Mouse (Mus musculus): ENCODE results near the gene Slc35f6.

The Slc35f6 gene

GRCm38 (mm10) chr5:30621844-30622176, 25.9 kb upstream of the Slc35f6 start:
- no peak for DNase-seq

- DNase-seq, result peak; percentile 61
Observed at GRCm38 (mm10) chr5:30622177-30622840, 25.4 kb upstream of the Slc35f6 start.

- peak; percentile 59 for DNase-seq
Observed at GRCm38 (mm10) chr5:30622841-30623185, 24.9 kb upstream of the Slc35f6 start.

- DNase-seq, result no peak
Observed at GRCm38 (mm10) chr5:30623380-30623779, 24.4 kb upstream of the Slc35f6 start.

- DNase-seq, result no peak
Observed at GRCm38 (mm10) chr5:30624311-30624710, 23.4 kb upstream of the Slc35f6 start.

GRCm38 (mm10) chr5:30624908-30625307, 22.8 kb upstream of the Slc35f6 start:
- no peak for DNase-seq

GRCm38 (mm10) chr5:30625379-30625778, 22.4 kb upstream of the Slc35f6 start:
- DNase-seq, result no peak

- no peak for DNase-seq
Observed at GRCm38 (mm10) chr5:30626331-30627105, 21.2 kb upstream of the Slc35f6 start.

- no peak for DNase-seq
Observed at GRCm38 (mm10) chr5:30628511-30628910, 19.2 kb upstream of the Slc35f6 start.

GRCm38 (mm10) chr5:30630401-30630800, 17.3 kb upstream of the Slc35f6 start:
- no peak for DNase-seq

GRCm38 (mm10) chr5:30632134-30632533, 15.6 kb upstream of the Slc35f6 start:
- no peak for DNase-seq

- DNase-seq, result no peak
Observed at GRCm38 (mm10) chr5:30636994-30637393, 10.7 kb upstream of the Slc35f6 start.

GRCm38 (mm10) chr5:30638041-30638440, 9.7 kb upstream of the Slc35f6 start:
- DNase-seq, result peak; percentile 85

GRCm38 (mm10) chr5:30643477-30644179, 4.1 kb upstream of the Slc35f6 start:
- DNase-seq, result no peak

GRCm38 (mm10) chr5:30646036-30646435, 1.7 kb upstream of the Slc35f6 start:
- no peak for DNase-seq

GRCm38 (mm10) chr5:30647396-30647795, 337 bp upstream of the Slc35f6 start:
- DNase-seq, result no peak

GRCm38 (mm10) chr5:30649558-30649957, 1.8 kb downstream of the Slc35f6 start:
- DNase-seq, result no peak

- no peak for DNase-seq
Observed at GRCm38 (mm10) chr5:30650756-30651155, 3.0 kb downstream of the Slc35f6 start.

- no peak for DNase-seq
Observed at GRCm38 (mm10) chr5:30651554-30651953, 3.8 kb downstream of the Slc35f6 start.

- no peak for DNase-seq
Observed at GRCm38 (mm10) chr5:30653246-30653645, 5.5 kb downstream of the Slc35f6 start.

- no peak for DNase-seq
Observed at GRCm38 (mm10) chr5:30655042-30655441, 7.3 kb downstream of the Slc35f6 start.

GRCm38 (mm10) chr5:30655526-30656195, 7.9 kb downstream of the Slc35f6 start:
- DNase-seq, result no peak

- DNase-seq, result no peak
Observed at GRCm38 (mm10) chr5:30659042-30659441, 11.3 kb downstream of the Slc35f6 start.

Measured in embryo, embryonic 11 days (tissue).